Mouse (Mus musculus): ENCODE measurements around the gene Metap1d.

DNA sequence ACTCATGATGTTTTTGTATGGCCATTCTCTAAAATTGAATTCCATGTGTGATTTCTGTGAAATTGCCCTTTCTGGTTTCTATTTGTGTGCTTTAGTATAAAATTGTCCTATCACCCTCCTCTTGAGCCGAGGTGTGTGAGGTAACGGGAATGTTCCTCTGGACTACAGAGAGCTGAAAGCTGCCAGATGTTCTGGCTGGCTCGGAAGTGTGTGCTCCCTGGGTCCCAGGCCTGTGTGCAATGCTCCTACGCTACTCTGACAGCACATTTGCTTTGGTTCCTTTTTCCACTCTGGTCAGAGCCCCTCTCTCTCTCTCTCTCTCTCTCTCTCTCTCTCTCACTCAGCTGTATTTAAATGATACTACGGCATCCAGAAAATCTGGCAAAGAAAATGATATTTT, 44.1 kb downstream of the Metap1d start:
- no peak for TF ChIP-seq GATA1 (IDR thresholded peaks at IDR 0.05; ENCODE audit: borderline replicate concordance, low read length)
- TF ChIP-seq FLI1 (IDR thresholded peaks at IDR 0.05; ENCODE audit: low read length) = no peak
